Mouse (Mus musculus) midbrain, embryonic 11.5 days (tissue): ENCODE data around the gene Sgpl1. TPM values are rescaled to one million over a fixed set of nuclear protein-coding genes. Genes with fewer than 3 reads are reported as not detected.

Experiments used
- microRNA-seq: library from miRNA; unstranded; fragments of <30 nt; microRNA quantifications from one replicate; pipeline ENCODE4, GENCODE M21; 2017
- polyA plus RNA-seq: library from polyadenylated mRNA; unstranded; fragments of >200 nt; fragmentation: Nextera tagmentation; extraction: Ambion mirVana; gene quantifications from 2 replicates; pipeline ENCODE4 v1.2.1, GENCODE M21; 2014

Gene Sgpl1
- polyA plus RNA-seq, 1 experiment from 2014 or later = 78.0 TPM

Small RNAs within 50 kb of the gene (microRNA-seq; reads per million reads assigned to microRNA genes)
- gene Gm44308 = not detected

Other genes starting within 250 kb of the Sgpl1 start
- gene Pcbd1, start 58.4 kb downstream of the Sgpl1 start, polyA plus RNA-seq = 29.9 and 31.0 TPM in 2 replicates
- not detected in 2 replicates for gene Tbata, start 24.3 kb upstream of the Sgpl1 start, polyA plus RNA-seq
- 0.21 and 0.31 TPM in 2 replicates for gene Adamts14, start 125.7 kb upstream of the Sgpl1 start, polyA plus RNA-seq
- 0.07 TPM in 1 of 2 replicates, not detected in the other for gene Prf1, start 150.1 kb upstream of the Sgpl1 start, polyA plus RNA-seq
- gene Pald1, start 235.8 kb upstream of the Sgpl1 start, polyA plus RNA-seq = 15.3 and 17.3 TPM in 2 replicates